In genomic region chr9:52454445-52454844, GRCm38 (mm10) we compare ENCODE assay signal across 29 mouse cellular contexts.
"Had no signal": no experiment of that assay in that cellular context is flagged by ENCODE, and none has a peak within 500 bp of the region (broad histone marks: within the 10 kb centered on the region; RNA-seq: fewer than 3 reads in every experiment).

No protein-coding gene starts in this region.

- H3K36me3 ChIP-seq: heart, embryonic 10.5 days; heart, embryonic 12.5 days; hindbrain, embryonic 10.5 days; hindbrain, embryonic 12.5 days; intestine, embryonic 15.5 days; kidney, embryonic 15.5 days; limb, embryonic 10.5 days; limb, embryonic 12.5 days; liver, embryonic 13.5 days; liver, embryonic 15.5 days had no signal

- DNase-seq: gastrocnemius, adult 2 months; gastrocnemius, postnatal 10 days; gastrocnemius, postnatal 36 days; heart, adult 18-20 months; heart, postnatal 10 days; heart, postnatal 4 days; kidney, adult 18-20 months; kidney, postnatal 10 days; kidney, postnatal 25 days; kidney, postnatal 4 days; liver; liver, embryonic 13.5 days; liver, postnatal 0 days had no signal

- H3K4me3 ChIP-seq: gastrocnemius, adult 2 months; heart, embryonic 10.5 days; heart, embryonic 12.5 days; hindbrain, embryonic 10.5 days; hindbrain, embryonic 12.5 days; intestine, embryonic 15.5 days; kidney, embryonic 15.5 days; layer of hippocampus, adult 2 months; left cerebral cortex, adult 2 months; limb, embryonic 10.5 days; limb, embryonic 12.5 days; liver, embryonic 13.5 days; liver, embryonic 15.5 days had no signal

- H3K27ac ChIP-seq: gastrocnemius, adult 2 months; heart, embryonic 10.5 days; hindbrain, embryonic 10.5 days; hindbrain, embryonic 12.5 days; hindbrain, embryonic 14.5 days; intestine, embryonic 15.5 days; kidney, embryonic 15.5 days; layer of hippocampus, adult 2 months; left cerebral cortex, adult 2 months; limb, embryonic 10.5 days; limb, embryonic 12.5 days; liver, embryonic 13.5 days; liver, embryonic 15.5 days had no signal

- H3K9me3 ChIP-seq: heart, embryonic 10.5 days; heart, embryonic 12.5 days; hindbrain, embryonic 10.5 days; hindbrain, embryonic 12.5 days; intestine, embryonic 15.5 days; kidney, embryonic 15.5 days; limb, embryonic 10.5 days; limb, embryonic 12.5 days; liver, embryonic 13.5 days; liver, embryonic 15.5 days had no signal

- H3K9ac ChIP-seq: heart, embryonic 12.5 days; hindbrain, embryonic 12.5 days; hindbrain, embryonic 14.5 days; intestine, embryonic 15.5 days; kidney, embryonic 15.5 days; limb, embryonic 12.5 days; liver, embryonic 13.5 days; liver, embryonic 15.5 days; liver, postnatal 0 days had no signal

- ATAC-seq: hindbrain, embryonic 16.5 days; inflammation-experienced regulatory T-cells, adult 6 months; intestine, embryonic 15.5 days; intestine, postnatal 0 days; liver, postnatal 0 days had no signal

- H3K4me2 ChIP-seq: heart, embryonic 12.5 days; hindbrain, embryonic 12.5 days; hindbrain, embryonic 14.5 days; intestine, embryonic 15.5 days; kidney, embryonic 15.5 days; limb, embryonic 12.5 days; liver, embryonic 11.5 days; liver, embryonic 13.5 days; liver, embryonic 15.5 days had no signal

- H3K4me1 ChIP-seq: heart, embryonic 10.5 days; heart, embryonic 12.5 days; hindbrain, embryonic 10.5 days; hindbrain, embryonic 12.5 days; intestine, embryonic 15.5 days; kidney, embryonic 15.5 days; limb, embryonic 12.5 days; liver, embryonic 13.5 days; liver, embryonic 15.5 days had no signal

- H3K27me3 ChIP-seq: heart, embryonic 12.5 days; hindbrain, embryonic 12.5 days; intestine, embryonic 15.5 days; kidney, embryonic 15.5 days; limb, embryonic 12.5 days; liver, embryonic 13.5 days; liver, embryonic 15.5 days had no signal
